Mouse (Mus musculus) neutrophil, adult 65 days (primary cell): ENCODE results near the gene Lce1f. TPM values are rescaled to one million over a fixed set of nuclear protein-coding genes. Genes with fewer than 3 reads are reported as not detected.

Source experiments
- total RNA-seq: library from RNA; stranded (reverse); gene quantifications from 2 replicates; pipeline ENCODE4 v1.2.4, GENCODE M21; 2023

Gene Lce1f
- not detected in 2 replicates for total RNA-seq

DNA sequence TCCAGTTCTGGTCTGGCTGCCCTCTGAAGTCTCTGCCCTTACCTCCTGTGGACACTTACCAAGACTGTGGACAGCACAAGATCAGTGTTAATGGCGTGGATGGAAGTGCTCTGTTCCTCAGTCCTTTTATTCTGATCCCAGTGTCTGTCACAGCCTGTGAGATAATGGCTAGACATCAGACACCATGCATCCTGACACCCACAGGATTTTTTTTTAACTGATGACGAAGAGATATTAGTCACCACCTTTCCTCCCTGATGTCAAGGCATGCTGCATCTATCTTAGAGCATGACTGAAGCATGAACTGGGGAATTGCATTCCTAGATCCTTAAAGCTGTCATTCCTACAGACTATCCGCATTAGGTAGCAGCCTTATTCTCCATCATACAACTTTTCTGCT, at the start of gene Lce1f:
Gene Lce1f (minus strand): TSS at position 101 of the 400 bp plus-strand sequence.

DNA sequence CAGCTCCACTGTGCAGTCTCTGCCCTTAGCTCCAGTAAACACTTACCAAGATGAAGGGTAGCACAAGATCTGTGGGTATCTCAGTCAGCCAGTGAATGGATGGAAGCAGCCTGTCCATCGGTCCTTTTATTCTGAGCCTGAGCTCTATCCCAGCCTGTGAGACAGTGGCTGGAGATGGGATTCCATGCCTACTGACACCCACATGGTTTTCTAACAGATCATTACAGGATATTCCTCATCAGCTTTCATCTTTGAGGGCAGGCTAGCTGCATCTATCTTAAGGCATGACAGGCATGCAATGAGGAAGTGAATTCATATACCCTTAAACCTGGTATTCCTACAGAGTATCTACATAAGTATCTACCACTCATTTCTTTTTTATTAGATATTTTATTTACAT, 44.8 kb upstream of the Lce1f start, which contains the start of gene Lce1h:
Gene Lce1h (minus strand): TSS at position 101 of the 400 bp plus-strand sequence.

DNA sequence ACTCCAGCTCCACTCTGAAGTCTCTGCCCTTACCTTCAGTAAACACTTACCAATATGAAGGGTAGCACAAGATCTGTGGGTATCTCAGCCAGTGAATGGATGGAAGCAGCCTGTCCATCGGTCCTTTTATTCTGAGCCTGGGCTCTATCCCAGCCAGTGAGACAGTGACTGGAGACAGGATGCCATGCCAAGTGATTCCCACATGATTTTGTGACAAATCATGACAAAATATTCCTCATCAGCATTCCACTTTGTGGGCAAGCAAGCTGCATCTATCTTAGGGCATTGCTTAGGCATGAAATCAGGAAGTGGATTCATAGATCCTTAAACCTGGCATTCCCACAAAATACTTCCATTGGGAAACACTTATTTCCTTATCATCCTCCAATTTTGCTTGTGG, 32.1 kb upstream of the Lce1f start, which contains the start of gene Lce1g:
Gene Lce1g (minus strand): TSS at position 101 of the 400 bp plus-strand sequence.

DNA sequence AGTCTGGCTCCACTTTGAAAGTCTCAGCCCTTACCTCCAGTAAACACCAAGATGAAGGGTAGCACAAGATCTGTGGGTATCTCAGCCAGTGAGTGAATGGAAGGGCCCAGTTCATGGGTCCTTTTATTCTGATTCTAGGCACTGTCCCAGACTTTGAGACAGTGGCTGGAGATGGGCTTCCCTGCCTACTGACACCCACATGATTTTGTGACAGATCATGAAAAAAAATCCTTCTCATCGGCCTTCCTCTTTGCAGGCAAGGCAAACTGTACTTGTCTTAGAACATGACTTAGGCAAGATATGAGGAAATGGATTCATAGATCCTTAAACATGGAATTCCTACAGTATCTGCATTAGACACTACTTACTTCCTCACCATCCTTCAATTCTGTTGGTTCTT, 18.8 kb upstream of the Lce1f start, which contains the start of gene Gm38119:
Gene Gm38119 (minus strand): TSS at position 101 of the 400 bp plus-strand sequence.

DNA sequence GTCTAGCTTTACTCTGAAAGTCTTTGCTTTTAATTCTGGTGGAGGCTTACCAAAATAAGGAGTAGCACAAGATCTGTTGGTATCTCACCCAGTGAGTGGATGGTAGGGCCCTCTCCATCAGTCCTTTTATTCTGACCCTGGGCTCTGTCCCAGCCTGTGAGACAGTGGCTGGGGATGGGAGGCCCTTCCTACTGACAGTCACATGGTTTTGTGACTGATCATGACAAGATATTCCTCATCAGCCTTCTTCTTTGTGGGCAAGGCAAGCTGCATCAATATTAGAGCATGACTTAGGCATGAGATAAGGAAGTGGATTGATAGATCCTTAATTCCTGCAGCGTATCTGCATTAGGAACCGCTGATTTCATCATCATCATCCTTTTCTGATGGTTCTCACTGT, 11.2 kb downstream of the Lce1f start, which contains the start of gene Lce1e:
Gene Lce1e (minus strand): TSS at position 101 of the 400 bp plus-strand sequence.

DNA sequence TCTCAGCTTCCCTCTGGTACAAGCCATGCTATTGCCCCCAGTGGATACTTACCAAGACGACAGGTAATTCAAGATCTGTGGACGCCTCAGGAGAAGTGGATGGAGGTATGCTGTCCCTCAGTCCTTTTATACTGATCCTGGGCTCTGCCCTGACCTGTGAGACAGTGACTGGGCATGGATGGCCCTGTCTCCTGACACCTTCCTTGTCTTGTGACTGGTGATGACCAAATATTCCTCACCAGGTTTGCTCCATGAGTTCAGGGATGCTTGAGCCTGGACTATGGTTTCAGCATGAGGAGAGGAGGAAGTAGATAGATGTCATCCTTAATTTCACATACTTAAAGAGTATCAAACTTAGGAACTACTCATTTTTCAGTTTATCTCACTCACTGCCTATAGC, 33.0 kb downstream of the Lce1f start, which contains the start of gene Lce1d:
Gene Lce1d (minus strand): TSS at position 101 of the 400 bp plus-strand sequence.

DNA sequence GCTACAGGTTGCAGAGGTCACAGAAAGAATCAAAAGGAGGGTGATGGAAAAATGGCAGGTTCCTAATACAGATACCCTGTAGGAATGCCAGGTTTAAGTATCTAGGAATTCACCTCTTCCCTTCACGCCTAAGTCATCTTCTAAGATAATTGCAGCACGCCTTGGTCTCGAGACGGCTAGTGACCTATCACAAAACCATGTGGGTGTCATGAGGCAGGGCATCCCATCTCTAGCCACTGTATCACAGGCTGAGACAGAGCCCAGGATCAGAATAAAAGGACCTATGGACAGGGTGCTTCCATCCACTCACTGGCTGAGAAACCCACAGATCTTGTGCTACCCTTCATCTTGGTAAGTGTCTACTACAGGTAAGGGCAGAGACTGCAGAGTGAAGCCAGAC, 41.2 kb downstream of the Lce1f start, which contains the start of gene Lce1c:
Gene Lce1c (plus strand): TSS at position 301 of the 400 bp plus-strand sequence.

DNA sequence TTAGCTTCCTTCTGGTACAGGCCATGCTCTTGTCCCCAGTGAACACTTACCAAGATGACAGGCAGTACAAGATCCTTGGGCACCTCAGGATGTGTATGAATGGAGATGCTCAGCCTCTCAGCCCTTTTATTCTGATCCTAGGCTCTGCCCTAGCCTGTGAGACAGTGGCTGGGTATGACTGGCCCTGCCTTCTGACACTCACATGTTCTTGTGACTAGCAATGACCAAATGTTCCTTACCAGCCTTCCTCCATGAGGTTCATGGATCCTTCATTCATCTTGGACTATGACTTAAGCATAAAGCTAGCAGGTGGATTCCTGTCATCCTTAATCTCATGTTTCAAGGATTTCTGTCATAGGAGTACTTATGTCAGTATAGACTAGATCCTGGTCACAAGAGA, 49.9 kb downstream of the Lce1f start, which contains the start of gene Lce1a2:
Gene Lce1a2 (minus strand): TSS at position 101 of the 400 bp plus-strand sequence.

Other genes with a start within 250 kb of the Lce1f start
- gene Sprr1a, start 234.5 kb downstream of the Lce1f start, total RNA-seq: not detected in 2 replicates
- not detected in 2 replicates for gene Sprr4, start 219.9 kb downstream of the Lce1f start, total RNA-seq
- gene 2310046K23Rik, start 185.8 kb downstream of the Lce1f start, total RNA-seq: not detected in 2 replicates
- not detected in 2 replicates for gene Ivl, start 146.6 kb downstream of the Lce1f start, total RNA-seq
- not detected in 2 replicates for gene Smcp, start 131.4 kb downstream of the Lce1f start, total RNA-seq
- gene 2210017I01Rik, start 112.9 kb downstream of the Lce1f start, total RNA-seq: not detected in 2 replicates
- gene Lce6a, start 98.7 kb downstream of the Lce1f start, total RNA-seq: not detected in 2 replicates
- gene Lce1a1, start 72.0 kb downstream of the Lce1f start, total RNA-seq: not detected in 2 replicates
- not detected in 2 replicates for gene Lce1b, start 63.4 kb downstream of the Lce1f start, total RNA-seq
- not detected in 2 replicates for gene Lce1a2, start 50.0 kb downstream of the Lce1f start, total RNA-seq
- gene Lce1c, start 41.1 kb downstream of the Lce1f start, total RNA-seq: not detected in 2 replicates
- gene Lce1d, start 33.1 kb downstream of the Lce1f start, total RNA-seq: not detected in 2 replicates
- not detected in 2 replicates for gene Lce1e, start 11.3 kb downstream of the Lce1f start, total RNA-seq
- not detected in 2 replicates for gene Gm38119, start 18.7 kb upstream of the Lce1f start, total RNA-seq
- not detected in 2 replicates for gene Lce1g, start 32.0 kb upstream of the Lce1f start, total RNA-seq
- not detected in 2 replicates for gene Lce1h, start 44.7 kb upstream of the Lce1f start, total RNA-seq
- gene Lce1i, start 58.5 kb upstream of the Lce1f start, total RNA-seq: not detected in 2 replicates
- not detected in 2 replicates for gene Lce1j, start 70.2 kb upstream of the Lce1f start, total RNA-seq
- not detected in 2 replicates for gene Lce1k, start 87.5 kb upstream of the Lce1f start, total RNA-seq
- not detected in 2 replicates for gene Kprp, start 106.9 kb upstream of the Lce1f start, total RNA-seq
- not detected in 2 replicates for gene Lce1l, start 130.9 kb upstream of the Lce1f start, total RNA-seq
- gene 2310050C09Rik, start 149.9 kb upstream of the Lce1f start, total RNA-seq: not detected in 2 replicates
- gene Lce3a, start 205.9 kb upstream of the Lce1f start, total RNA-seq: not detected in 2 replicates
- gene Lce3b, start 212.6 kb upstream of the Lce1f start, total RNA-seq: not detected in 2 replicates
- gene Lce3c, start 224.1 kb upstream of the Lce1f start, total RNA-seq: not detected in 2 replicates
- gene Lce3d, start 237.0 kb upstream of the Lce1f start, total RNA-seq: not detected in 2 replicates
- gene Lce3e, start 246.7 kb upstream of the Lce1f start, total RNA-seq: not detected in 2 replicates